Comparison of ENCODE assay signal across 12 mouse cellular contexts in the genomic region with DNA sequence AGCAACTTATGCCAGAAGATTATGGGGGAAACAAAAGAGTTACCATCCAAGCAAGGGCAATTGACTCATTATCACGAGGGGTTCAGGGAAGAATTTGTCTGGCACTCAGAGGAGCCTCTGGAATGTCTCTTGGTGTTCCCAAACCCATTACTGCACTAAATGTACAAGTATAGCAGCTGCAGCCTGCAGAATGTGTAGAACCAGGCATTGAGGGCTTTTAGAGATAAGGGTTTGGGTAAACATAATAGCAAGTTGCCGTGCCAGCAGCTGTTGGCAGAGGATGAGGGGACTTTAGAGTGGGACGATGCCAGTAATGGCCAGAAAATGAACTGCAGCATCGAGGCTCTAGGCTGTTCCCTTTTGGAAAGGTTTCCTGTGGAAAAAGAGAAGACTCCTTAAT. TPM values are rescaled to one million over a fixed set of nuclear protein-coding genes. Genes with fewer than 3 reads are reported as not detected.
DNase-seq lines count a peak whose midpoint lies in the region; ATAC-seq and TF ChIP-seq lines count a peak whose summit lies in the region.
"Had no signal": no experiment of that assay in that cellular context is flagged by ENCODE, and none has a peak within 500 bp of the region (broad histone marks: within the 10 kb centered on the region; RNA-seq: fewer than 3 reads in every experiment).

No protein-coding gene starts in this region.

- H3K36me3 ChIP-seq in heart, adult 2 months (ENCODE audit: control insufficient read depth, insufficient read depth, low read length) = peaks cover 6% of the 10 kb centered on the region
- H3K36me3 ChIP-seq in heart, embryonic 10.5 days = peaks cover under 1% of the 10 kb centered on the region; the same call in 1 of the 2 replicates
- no peaks in the 10 kb centered on the region for H3K36me3 ChIP-seq in kidney, embryonic 16.5 days (ENCODE audit: insufficient read depth, low read length)
- H3K36me3 ChIP-seq: hindbrain, embryonic 15.5 days; liver, embryonic 15.5 days; stomach, embryonic 15.5 days had no signal

- no peak overlapping the region for H3K4me3 ChIP-seq in heart, adult 2 months
- H3K4me3 ChIP-seq in heart, embryonic 10.5 days = no peak overlapping the region
- no peak overlapping the region for H3K4me3 ChIP-seq in kidney, embryonic 16.5 days (ENCODE audit: low read length)
- H3K4me3 ChIP-seq: hindbrain, embryonic 15.5 days; liver, embryonic 15.5 days; stomach, embryonic 15.5 days had no signal

- peak; percentile 36 for TF ChIP-seq CTCF in heart, adult 2 months (IDR thresholded peaks at IDR 0.05)

- intact Hi-C loops in heart, adult 2 months (cut with DNase I) = no loop called here
- intact Hi-C loops in heart, postnatal 10 days (cut with DNase I) = loop anchor here (5.0 kb wide), 1 partner anchor 48 kb away; a partner anchor contains a TSS

- no peaks in the 10 kb centered on the region for H3K27me3 ChIP-seq in heart, adult 2 months (ENCODE audit: control insufficient read depth, insufficient read depth, low read length)
- H3K27me3 ChIP-seq in heart, embryonic 10.5 days (ENCODE audit: insufficient read depth, poor library complexity, severe bottlenecking) = no peaks in the 10 kb centered on the region
- H3K27me3 ChIP-seq in kidney, embryonic 16.5 days (ENCODE audit: insufficient read depth, low read length) = no peaks in the 10 kb centered on the region
- H3K27me3 ChIP-seq: hindbrain, embryonic 15.5 days; liver, embryonic 15.5 days; stomach, embryonic 15.5 days had no signal

- no peak overlapping the region for H3K4me2 ChIP-seq in kidney, embryonic 16.5 days (replicated peaks; ENCODE audit: low read depth, low read length)
- H3K4me2 ChIP-seq: hindbrain, embryonic 15.5 days; liver, embryonic 15.5 days; stomach, embryonic 15.5 days had no signal

- peaks cover 2% of the 10 kb centered on the region for H3K4me1 ChIP-seq in heart, adult 2 months (ENCODE audit: control insufficient read depth, insufficient read depth, low read length)
- H3K4me1 ChIP-seq in heart, embryonic 10.5 days = peaks cover 7% of the 10 kb centered on the region; the same call in 1 of the 2 replicates
- no peaks in the 10 kb centered on the region for H3K4me1 ChIP-seq in kidney, embryonic 16.5 days (ENCODE audit: insufficient read depth, low read length)
- H3K4me1 ChIP-seq: hindbrain, embryonic 15.5 days; liver, embryonic 15.5 days; stomach, embryonic 15.5 days had no signal

- TF ChIP-seq POLR2A in heart, adult 2 months (IDR thresholded peaks at IDR 0.05; ENCODE audit: insufficient read depth, low read depth, low read length) = no peak

- peaks cover 2% of the 10 kb centered on the region; the same call in 1 of the 2 replicates for H3K79me2 ChIP-seq in heart, adult 2 months (replicated peaks; ENCODE audit: control insufficient read depth, insufficient read depth, low read length)

- peak in 1 of 2 experiments; percentile 30 for DNase-seq in heart, adult 2 months
- DNase-seq in heart, embryonic 10.5 days (ENCODE audit: low spot score) = no peak
- peak; percentile 74 for DNase-seq in adipocyte (ENCODE audit: low spot score)
- DNase-seq in heart, postnatal 10 days = peak; percentile 52 to 54
- peak; percentile 59 to 78 for DNase-seq in lung, postnatal 4 days
- no peak for DNase-seq in c-Kit-positive CD71-positive TER-119-positive erythroid progenitor cells, embryonic 14.5 days (ENCODE audit: low spot score)
- no peak for DNase-seq in urinary bladder, postnatal 25 days (ENCODE audit: low spot score)
- DNase-seq: kidney, postnatal 25 days had no signal

- H3K9ac ChIP-seq in heart, adult 2 months (ENCODE audit: low read depth, low read length) = no peak overlapping the region
- no peak overlapping the region for H3K9ac ChIP-seq in kidney, embryonic 16.5 days (replicated peaks; ENCODE audit: low read length)
- H3K9ac ChIP-seq: hindbrain, embryonic 15.5 days; liver, embryonic 15.5 days; stomach, embryonic 15.5 days had no signal

- WGBS in heart, adult 2 months = 8% methylated on average over 4 of the region's 4 CpGs
- WGBS in heart, embryonic 10.5 days = 37% methylated on average over 4 of the region's 4 CpGs
- 66% methylated on average over 4 of the region's 4 CpGs for WGBS in kidney, embryonic 16.5 days

- TF ChIP-seq EP300 in heart, adult 2 months (IDR thresholded peaks at IDR 0.05; ENCODE audit: insufficient read depth, low read depth, low read length) = no peak

- no peak overlapping the region for H3K27ac ChIP-seq in heart, adult 2 months
- no peak overlapping the region for H3K27ac ChIP-seq in heart, embryonic 10.5 days
- H3K27ac ChIP-seq in kidney, embryonic 16.5 days (ENCODE audit: low read length) = no peak overlapping the region
- H3K27ac ChIP-seq: hindbrain, embryonic 15.5 days; liver, embryonic 15.5 days; stomach, embryonic 15.5 days had no signal

- no peak for ATAC-seq in kidney, embryonic 16.5 days (ENCODE audit: low FRiP score, low TSS enrichment)

- H3K9me3 ChIP-seq in heart, embryonic 10.5 days = no peaks in the 10 kb centered on the region
- no peaks in the 10 kb centered on the region for H3K9me3 ChIP-seq in kidney, embryonic 16.5 days (ENCODE audit: low read length)
- H3K9me3 ChIP-seq: hindbrain, embryonic 15.5 days; liver, embryonic 15.5 days; stomach, embryonic 15.5 days had no signal

RNA-seq across cellular contexts. Expression of a gene that starts 36.8 kb away (rescaled TPM):
- 10 to 100 TPM; 16.3 to 16.8 TPM for total RNA-seq in heart, adult 2 months (2021)
- 5.6 and 8.6 TPM in 2 replicates for polyA plus RNA-seq in heart, adult 2 months (2012; rRNA removed)
- 26.8 and 32.7 TPM in 2 replicates for polyA plus RNA-seq in heart, embryonic 10.5 days (2016; fragmentation: Nextera tagmentation; extraction: Ambion mirVana)
- total RNA-seq in heart, postnatal 10 days (2021) = 10 to 100 TPM; 23.7 to 24.2 TPM
- 32.5 and 35.8 TPM in 2 replicates for polyA plus RNA-seq in kidney, embryonic 16.5 days (2015; fragmentation: Nextera tagmentation; extraction: Ambion mirVana)

RNA-seq across cellular contexts. Expression of a gene that starts 47.1 kb away (rescaled TPM):
- 1 to 10 TPM; 3.9 to 6.8 TPM for total RNA-seq in heart, adult 2 months (2021)
- 1.6 and 2.6 TPM in 2 replicates for polyA plus RNA-seq in heart, adult 2 months (2012; rRNA removed)
- 3.4 and 5.8 TPM in 2 replicates for polyA plus RNA-seq in heart, embryonic 10.5 days (2016; fragmentation: Nextera tagmentation; extraction: Ambion mirVana)
- 1 to 10 TPM; 2.3 to 3.4 TPM for total RNA-seq in heart, postnatal 10 days (2021)
- 3.9 TPM in 2 replicates for polyA plus RNA-seq in kidney, embryonic 16.5 days (2015; fragmentation: Nextera tagmentation; extraction: Ambion mirVana)

Comparison
In these comparisons a context has a peak if more than half of its experiments do, and no peak if none do; other contexts are left out.
1. DNase-seq: peak in adipocyte (single experiment), heart, postnatal 10 days (2 of 2) and lung, postnatal 4 days (2 of 2); none in heart, embryonic 10.5 days (single experiment), c-Kit-positive CD71-positive TER-119-positive erythroid progenitor cells, embryonic 14.5 days (single experiment) and urinary bladder, postnatal 25 days (single experiment).